Mouse (Mus musculus) cerebellum, adult 2 months (tissue): ENCODE measurements around the gene T2. TPM values are rescaled to one million over a fixed set of nuclear protein-coding genes. Genes with fewer than 3 reads are reported as not detected.
"Not testable (repeated sequence)": the region's sequence is repeated elsewhere in the genome, so short reads cannot be mapped to it uniquely, and the experiment has no call there.

Source experiments
- DNase-seq, 2 experiments: peaks; one replicate each; pipeline ENCODE4 v3.0.0; 2021
- H3K27ac ChIP-seq: fragments of 200-500 bp; 2 replicates; pipeline ENCODE4 v1.5.1; 2012; ENCODE audit warnings: low read length, control low read depth, inconsistent platforms; ENCODE audit not compliant: insufficient read depth
- H3K27me3 ChIP-seq: fragments of 200-500 bp; 2 replicates; pipeline ENCODE4 v1.6.1; 2012; ENCODE audit warnings: inconsistent platforms, mild to moderate bottlenecking, low read length, moderate library complexity; ENCODE audit not compliant: control insufficient read depth, insufficient read depth
- H3K4me1 ChIP-seq: fragments of 200-500 bp; 2 replicates; pipeline ENCODE4 v1.6.1; 2011; ENCODE audit warnings: low read length; ENCODE audit not compliant: control insufficient read depth, insufficient read depth
- H3K4me3 ChIP-seq: fragments of 200-500 bp; replicated peaks from 2 replicates; pipeline ENCODE3; 2011; ENCODE audit warnings: mild to moderate bottlenecking, low read depth, low read length, control low read depth; ENCODE audit not compliant: insufficient read depth
- CTCF ChIP-seq: fragments of 200-500 bp; IDR thresholded peaks from 2 replicates; pipeline ENCODE4 v1.5.1; 2011; ENCODE audit warnings: low read depth, mild to moderate bottlenecking, control low read depth, low read length, moderate library complexity, borderline replicate concordance; ENCODE audit not compliant: insufficient read depth
- POLR2A ChIP-seq: fragments of 200-500 bp; IDR thresholded peaks from 2 replicates; pipeline ENCODE4 v1.6.1; 2011; ENCODE audit warnings: low read length, control low read depth, borderline replicate concordance; ENCODE audit not compliant: insufficient read depth
- WGBS: fragments of 180-500 bp; shearing (Covaris S2); methylation state at CpG from one replicate; pipeline ENCODE4 v1.1.7; 2018; 5-methylcytosine and 5-hydroxymethylcytosine counted together
- polyA plus RNA-seq: library from polyadenylated mRNA; depleted of rRNA; stranded (reverse); fragments of >200 nt; gene quantifications from 2 replicates; pipeline ENCODE4 v1.2.3, GENCODE M21; 2012

The T2 gene
- polyA plus RNA-seq, 1 experiment = 0.80 TPM

DNA sequence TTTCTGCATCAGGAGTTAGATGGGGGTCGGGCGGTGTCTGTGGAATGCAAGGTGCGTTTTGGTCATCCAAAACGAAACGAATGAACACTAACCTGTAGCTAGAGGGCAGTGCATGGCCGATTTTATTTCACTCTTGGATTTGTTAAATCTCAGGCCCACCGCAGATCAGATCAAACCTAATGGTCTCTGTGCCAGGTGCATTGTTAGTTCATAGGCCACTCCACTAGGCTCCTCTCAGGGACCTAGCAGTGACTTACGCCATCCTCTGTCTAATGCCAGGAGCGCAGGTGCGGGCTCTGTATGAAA, 34.0 kb downstream of the T2 start:
- WGBS = 23% methylated on average over 10 of the region's 10 CpGs

DNA sequence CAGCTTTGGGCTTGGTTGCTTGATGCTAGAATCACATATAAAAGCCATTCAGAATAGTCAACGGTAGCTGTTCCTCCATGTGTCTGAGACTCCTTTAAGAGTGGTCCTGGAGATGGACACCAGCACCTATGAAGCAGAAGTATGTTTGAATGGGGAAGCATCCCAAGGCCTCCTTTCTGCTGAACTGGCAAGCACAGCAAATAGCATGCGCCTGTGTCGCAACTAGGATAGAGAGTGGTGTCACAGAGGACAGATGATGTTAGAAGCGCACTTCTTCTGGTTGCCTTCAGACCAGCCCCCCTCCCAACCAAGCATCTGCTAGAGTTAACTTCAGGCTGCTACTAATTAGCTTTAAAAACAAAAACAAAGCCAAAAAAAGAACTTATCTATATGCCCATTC, 34.7 kb downstream of the T2 start:
- Histone ChIP-seq H3K27me3 (no peaks in the 10 kb centered on the region), H3K4me1 (no peaks in the 10 kb centered on the region), H3K27ac (no peak overlapping the region), H3K4me3 (no peak overlapping the region)
- DNase-seq = no peak
- TF ChIP-seq POLR2A (no peak), CTCF (no peak)
- 84% methylated on average over 4 of the region's 4 CpGs for WGBS

More for the DNA sequence above, 34.0 kb downstream of the T2 start:
- TF ChIP-seq POLR2A (no peak), CTCF (no peak)
- DNase-seq = no peak
- H3K4me3 ChIP-seq = no peak overlapping the region
- no peaks in the 10 kb centered on the region for H3K27me3 ChIP-seq
- H3K27ac ChIP-seq = no peak overlapping the region
- no peaks in the 10 kb centered on the region for H3K4me1 ChIP-seq

DNA sequence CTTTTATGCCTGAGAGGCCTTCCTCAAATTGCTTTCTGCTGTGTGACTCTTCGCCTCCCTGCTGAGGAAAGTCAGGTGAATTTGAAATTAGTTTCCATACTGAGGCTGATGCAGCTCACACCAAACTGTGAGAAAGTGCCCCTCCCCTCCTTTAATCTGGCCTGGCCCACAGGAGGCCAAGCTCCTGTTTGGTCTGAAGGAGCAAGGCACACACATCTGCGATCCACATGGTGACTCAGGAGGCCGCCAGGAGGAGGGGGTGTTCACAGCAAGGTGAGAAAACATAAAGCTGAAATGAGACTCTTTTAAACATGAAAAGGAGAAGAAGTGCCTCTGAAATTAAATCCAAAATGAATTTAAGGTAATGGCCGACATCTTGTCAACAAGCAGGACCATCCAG, 40.6 kb downstream of the T2 start:
- H3K4me3 ChIP-seq = no peak overlapping the region
- TF ChIP-seq POLR2A = no peak
- no peak for TF ChIP-seq CTCF
- no peak for DNase-seq
- H3K4me1 ChIP-seq = no peaks in the 10 kb centered on the region
- 82% methylated on average over 4 of the region's 4 CpGs for WGBS
- H3K27ac ChIP-seq = no peak overlapping the region
- no peaks in the 10 kb centered on the region for H3K27me3 ChIP-seq

DNA sequence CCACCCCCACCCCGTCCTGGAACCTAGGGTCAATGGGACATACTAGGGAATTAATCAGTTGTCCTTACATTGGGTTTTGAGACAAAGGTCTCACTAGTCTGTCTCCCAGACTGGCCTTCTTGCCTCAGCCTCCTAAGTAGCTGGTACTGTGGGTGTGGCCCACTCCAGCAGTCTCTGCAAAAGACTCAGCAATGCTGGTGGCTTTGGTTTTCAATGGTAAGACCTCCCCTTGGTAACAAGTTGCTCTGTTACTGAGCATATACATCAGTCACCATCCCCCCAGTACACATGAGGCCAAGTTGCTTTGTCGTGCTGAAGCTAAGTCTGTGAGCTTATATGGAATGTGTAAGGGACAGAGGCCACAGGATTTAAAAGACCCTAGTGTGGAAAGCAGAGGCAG, 42.2 kb downstream of the T2 start:
- WGBS = 68% methylated on average over 2 of the region's 2 CpGs
- no peak for DNase-seq
- Histone ChIP-seq H3K4me3 (no peak overlapping the region), H3K4me1 (no peaks in the 10 kb centered on the region), H3K27ac (no peak overlapping the region), H3K27me3 (no peaks in the 10 kb centered on the region)
- no peak for TF ChIP-seq POLR2A
- no peak for TF ChIP-seq CTCF

DNA sequence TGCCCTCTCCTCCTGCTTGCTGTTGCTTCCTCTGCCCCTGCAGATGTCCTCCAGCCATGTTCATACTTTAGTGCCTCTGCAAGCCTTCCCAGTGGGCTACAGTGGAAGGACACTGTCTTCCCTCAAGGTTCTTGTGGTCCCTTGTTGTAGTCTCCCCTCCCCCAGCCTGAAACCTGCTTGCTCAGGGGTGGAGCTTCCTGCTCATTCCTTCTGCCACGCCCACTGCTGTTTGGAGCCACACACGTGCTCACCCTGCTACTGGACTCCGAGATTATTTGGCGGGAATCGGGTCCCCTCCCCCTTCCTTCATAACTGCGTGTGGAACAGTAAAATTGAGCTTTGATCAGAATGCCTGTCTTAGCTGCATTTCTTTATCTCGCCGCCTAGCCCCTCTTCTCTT, 48.1 kb downstream of the T2 start:
- H3K4me3 ChIP-seq, DNase-seq: not testable (repeated sequence)
- WGBS = 56% methylated on average over 8 of the region's 8 CpGs

DNA sequence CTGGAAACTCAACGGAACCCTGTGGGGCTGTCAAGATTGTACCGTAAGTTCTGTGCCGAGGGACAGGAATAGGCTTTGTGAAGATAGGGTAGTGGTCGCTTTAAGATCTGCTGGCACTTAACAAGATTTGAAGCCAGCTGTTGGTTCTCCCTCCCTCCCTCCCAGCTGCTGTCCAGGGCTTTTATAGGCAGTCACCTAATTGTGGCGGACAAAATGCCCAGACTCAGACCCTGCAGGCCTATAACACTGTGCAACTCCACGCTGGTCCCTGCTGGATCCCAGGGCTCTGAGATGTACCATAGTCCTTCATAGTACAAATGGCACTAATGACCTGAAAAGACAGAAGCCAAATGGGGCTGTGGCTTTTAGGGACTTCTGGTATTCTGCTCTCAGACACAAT, 50.5 kb downstream of the T2 start:
- H3K27me3 ChIP-seq = no peaks in the 10 kb centered on the region; the same call in 1 of the 2 replicates
- no peak for DNase-seq
- no peaks in the 10 kb centered on the region for H3K4me1 ChIP-seq
- no peak overlapping the region for H3K4me3 ChIP-seq
- TF ChIP-seq CTCF = no peak
- no peak for TF ChIP-seq POLR2A
- 36% methylated on average over 6 of the region's 6 CpGs for WGBS
- H3K27ac ChIP-seq = no peak overlapping the region

More for the DNA sequence above, 48.1 kb downstream of the T2 start:
- not testable (repeated sequence) for H3K4me1 ChIP-seq, H3K27me3 ChIP-seq, H3K27ac ChIP-seq

DNA sequence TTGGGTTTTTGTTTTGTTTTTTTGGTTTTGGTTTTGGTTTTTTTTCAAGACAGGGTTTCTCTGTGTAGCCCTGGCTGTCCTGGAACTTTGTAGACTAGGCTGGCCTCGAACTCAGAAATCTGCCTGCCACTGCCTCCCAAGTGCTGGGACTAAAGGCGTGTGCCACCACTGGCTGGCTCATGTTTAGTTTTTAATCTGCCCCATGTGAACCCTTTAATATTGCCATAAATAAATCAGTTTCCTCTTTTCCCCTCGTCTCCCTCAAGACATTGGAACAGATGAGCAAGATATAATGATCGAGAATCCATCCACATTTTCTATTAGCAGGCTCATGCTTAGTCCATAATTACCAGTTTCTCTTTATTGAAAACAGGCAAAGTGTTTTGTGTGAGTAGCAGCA, 52.2 kb downstream of the T2 start:
- WGBS = 72% methylated on average over 4 of the region's 4 CpGs

DNA sequence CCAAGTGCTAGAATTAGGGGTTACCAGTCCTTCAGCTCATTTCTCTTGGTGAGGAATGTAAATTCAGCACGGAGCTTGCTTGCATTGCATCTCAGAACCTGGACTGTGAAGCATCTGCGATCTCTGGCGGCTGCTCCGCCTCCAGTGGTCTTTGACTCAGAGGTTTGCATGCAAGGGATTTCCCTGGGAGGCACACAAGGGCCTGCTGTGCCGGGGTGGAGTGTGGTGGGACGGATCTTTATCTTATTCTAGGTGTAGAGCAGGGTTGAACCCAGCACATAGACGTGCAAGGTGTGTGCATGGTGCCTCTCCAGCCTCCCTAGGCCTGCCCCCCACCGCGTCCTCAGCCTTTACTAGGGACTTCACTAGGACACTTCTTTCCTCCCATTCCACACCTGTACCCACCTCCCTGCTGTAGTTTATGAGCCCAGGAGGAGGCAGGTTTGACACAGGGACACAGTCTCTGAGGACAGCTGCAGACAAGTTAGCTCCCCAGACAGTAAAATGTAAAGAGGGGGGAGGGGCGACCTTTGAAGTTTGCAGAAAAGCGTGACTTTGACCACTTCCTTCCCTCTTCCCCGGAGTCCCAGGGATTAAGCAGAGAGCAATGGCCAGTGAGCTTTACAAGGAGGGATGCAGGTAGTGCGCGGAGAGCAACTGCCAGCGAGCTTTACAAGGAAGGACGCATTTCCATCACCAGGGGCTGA, 53.0 kb downstream of the T2 start:
- Histone ChIP-seq H3K4me3 (no peak overlapping the region), H3K4me1 (no peaks in the 10 kb centered on the region), H3K27ac (no peak overlapping the region), H3K27me3 (no peaks in the 10 kb centered on the region; the same call in 1 of the 2 replicates)
- DNase-seq = no peak
- TF ChIP-seq POLR2A = no peak
- TF ChIP-seq CTCF = no peak
- WGBS = 16% methylated on average over 16 of the region's 16 CpGs

More for the DNA sequence above, 52.2 kb downstream of the T2 start:
- H3K27ac ChIP-seq, H3K27me3 ChIP-seq, H3K4me1 ChIP-seq, H3K4me3 ChIP-seq, DNase-seq: not testable (repeated sequence)

DNA sequence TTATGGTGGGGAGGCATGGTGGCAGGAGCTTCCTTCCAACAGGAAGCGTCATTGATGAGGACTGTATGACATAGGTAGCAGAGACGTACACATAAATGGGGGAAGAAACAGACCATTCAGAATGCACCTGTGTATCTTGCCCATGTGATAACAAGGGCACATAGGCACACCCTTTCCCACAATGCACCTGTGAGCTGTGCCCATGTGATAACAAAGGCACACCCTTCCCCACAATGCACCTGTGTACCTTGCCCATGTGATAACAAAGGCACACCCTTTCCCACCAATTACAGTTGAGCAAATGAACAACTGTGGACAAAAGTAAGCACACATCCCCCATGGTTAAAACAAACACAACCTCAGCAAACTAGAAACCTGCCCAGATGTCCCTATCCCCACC, 54.5 kb downstream of the T2 start:
- WGBS = 92% methylated on average over 2 of the region's 2 CpGs
- Histone ChIP-seq H3K27me3 (no peaks in the 10 kb centered on the region; the same call in 1 of the 2 replicates), H3K4me3 (no peak overlapping the region), H3K27ac (no peak overlapping the region), H3K4me1 (no peaks in the 10 kb centered on the region)
- no peak for DNase-seq
- TF ChIP-seq POLR2A = no peak
- no peak for TF ChIP-seq CTCF
